29 mouse cellular contexts compared by ENCODE assay signal in the genomic region with DNA sequence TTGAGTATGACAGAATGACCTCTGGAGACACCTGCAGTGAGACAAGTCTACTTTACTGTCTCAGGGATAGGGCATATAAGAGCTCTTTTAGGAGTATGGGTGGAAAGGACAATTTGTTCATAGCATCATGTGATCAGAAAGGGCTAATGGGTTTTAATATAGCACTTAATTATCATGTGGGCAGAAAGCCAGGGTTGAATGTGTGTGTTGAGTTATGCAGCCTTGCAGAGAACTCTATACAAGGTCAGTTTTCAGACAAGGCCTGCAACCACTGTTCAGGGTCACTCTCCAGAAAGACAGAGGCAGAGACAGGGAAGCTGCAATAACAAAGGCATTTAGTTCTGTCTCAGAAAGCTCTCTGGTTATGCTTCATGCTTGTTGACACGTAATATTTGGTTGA.
DNase-seq lines count a peak whose midpoint lies in the region; ATAC-seq and TF ChIP-seq lines count a peak whose summit lies in the region.
"Had no signal": no experiment of that assay in that cellular context is flagged by ENCODE, and none has a peak within 500 bp of the region (broad histone marks: within the 10 kb centered on the region; RNA-seq: fewer than 3 reads in every experiment).

No protein-coding gene starts in this region.

- TF ChIP-seq CTCF in heart, postnatal 0 days (IDR thresholded peaks at IDR 0.05; ENCODE audit: low read depth), result no peak
- no peak for TF ChIP-seq CTCF in thymus, adult 2 months (IDR thresholded peaks at IDR 0.05; ENCODE audit: borderline replicate concordance, control insufficient read depth, extremely low read depth, insufficient read depth, low read length, poor library complexity)

- H3K4me1 ChIP-seq in heart, postnatal 0 days (ENCODE audit: control insufficient read depth, insufficient read depth), result no peaks in the 10 kb centered on the region
- no peaks in the 10 kb centered on the region for H3K4me1 ChIP-seq in thymus, adult 2 months (replicated peaks; ENCODE audit: control insufficient read depth, insufficient read depth, low read length)
- H3K4me1 ChIP-seq: embryonic facial prominence, embryonic 10.5 days; embryonic facial prominence, embryonic 13.5 days; forebrain, embryonic 12.5 days; forebrain, embryonic 15.5 days; heart, embryonic 10.5 days; heart, embryonic 13.5 days; hindbrain, embryonic 10.5 days; hindbrain, embryonic 13.5 days; intestine, embryonic 15.5 days had no signal

- ATAC-seq in heart, postnatal 0 days (ENCODE audit: insufficient read depth, low read depth), result 0 out of 2 replicates have a peak, but pooled peaks have one; percentile 24
- ATAC-seq: activated CD4-positive, CD25-positive, alpha-beta regulatory T cell, adult 4 months; forebrain, embryonic 15.5 days; hindbrain, embryonic 16.5 days; intestine, embryonic 15.5 days had no signal

- TF ChIP-seq POLR2A in thymus, adult 2 months (IDR thresholded peaks at IDR 0.05; ENCODE audit: control insufficient read depth, extremely low read depth, insufficient read depth, low read length, poor library complexity), result no peak

- H3K4me3 ChIP-seq in heart, postnatal 0 days (ENCODE audit: low read depth, low read length), result no peak overlapping the region
- no peak overlapping the region for H3K4me3 ChIP-seq in thymus, adult 2 months (ENCODE audit: control insufficient read depth, insufficient read depth, low read length)
- H3K4me3 ChIP-seq: embryonic facial prominence, embryonic 10.5 days; embryonic facial prominence, embryonic 13.5 days; erythroblast, embryonic 14.5 days; forebrain, embryonic 12.5 days; forebrain, embryonic 15.5 days; heart, adult 2 months; heart, embryonic 10.5 days; heart, embryonic 13.5 days; hindbrain, embryonic 10.5 days; hindbrain, embryonic 13.5 days; intestine, embryonic 15.5 days had no signal

- WGBS in heart, postnatal 0 days, result 66% methylated on average over 1 of the region's 1 CpGs
- WGBS in thymus, adult 2 months, result 90% methylated on average over 1 of the region's 1 CpGs

- peak; percentile 7 to 73 for DNase-seq in adrenal gland, adult (ENCODE audit: inconsistent age in 2 of 2, low spot score in 1 of 2)
- DNase-seq in adrenal gland, postnatal 25 days, result no peak
- no peak for DNase-seq in heart, postnatal 0 days (ENCODE audit: low spot score)
- no peak for DNase-seq in heart, postnatal 14 days
- DNase-seq in ovary, adult 18-20 months (ENCODE audit: low spot score), result peak; percentile 9
- DNase-seq in ovary, postnatal 36 days (ENCODE audit: low spot score), result no peak
- peak; percentile 5 to 7 for DNase-seq in adrenal gland, postnatal 36 days
- no peak for DNase-seq in thymus, adult 2 months
- DNase-seq: cerebellum, adult 11-12 months; cerebellum, adult 8-10 months; cerebellum, postnatal 10 days; cerebellum, postnatal 36 days; embryo, embryonic 11 days; gastrocnemius, postnatal 10 days; gastrocnemius, postnatal 36 days; heart, adult 2 months; heart, postnatal 36 days had no signal

- H3K27me3 ChIP-seq in heart, postnatal 0 days (ENCODE audit: control insufficient read depth, insufficient read depth, low read length), result no peaks in the 10 kb centered on the region
- H3K27me3 ChIP-seq in thymus, adult 2 months (ENCODE audit: control insufficient read depth, insufficient read depth, low read length), result no peaks in the 10 kb centered on the region
- H3K27me3 ChIP-seq: embryonic facial prominence, embryonic 13.5 days; forebrain, embryonic 12.5 days; forebrain, embryonic 15.5 days; heart, embryonic 13.5 days; hindbrain, embryonic 13.5 days; intestine, embryonic 15.5 days had no signal

- H3K36me3 ChIP-seq in heart, postnatal 0 days (replicated peaks; ENCODE audit: control insufficient read depth, insufficient read depth, low read length), result no peaks in the 10 kb centered on the region
- H3K36me3 ChIP-seq in thymus, adult 2 months (ENCODE audit: control insufficient read depth, insufficient read depth, low read length), result no peaks in the 10 kb centered on the region
- H3K36me3 ChIP-seq: embryonic facial prominence, embryonic 10.5 days; embryonic facial prominence, embryonic 13.5 days; forebrain, embryonic 12.5 days; forebrain, embryonic 15.5 days; heart, embryonic 10.5 days; heart, embryonic 13.5 days; hindbrain, embryonic 10.5 days; hindbrain, embryonic 13.5 days; intestine, embryonic 15.5 days had no signal

- H3K4me2 ChIP-seq in heart, postnatal 0 days (ENCODE audit: low read depth, low read length), result no peak overlapping the region
- H3K4me2 ChIP-seq: embryonic facial prominence, embryonic 13.5 days; forebrain, embryonic 12.5 days; forebrain, embryonic 15.5 days; heart, embryonic 13.5 days; hindbrain, embryonic 13.5 days; intestine, embryonic 15.5 days had no signal

- H3K27ac ChIP-seq in heart, postnatal 0 days (ENCODE audit: low read depth), result no peak overlapping the region
- H3K27ac ChIP-seq in thymus, adult 2 months (ENCODE audit: control insufficient read depth, insufficient read depth, low read length), result no peak overlapping the region
- H3K27ac ChIP-seq: embryonic facial prominence, embryonic 10.5 days; embryonic facial prominence, embryonic 13.5 days; forebrain, embryonic 12.5 days; forebrain, embryonic 15.5 days; heart, adult 2 months; heart, embryonic 10.5 days; heart, embryonic 13.5 days; hindbrain, embryonic 10.5 days; hindbrain, embryonic 13.5 days; intestine, embryonic 15.5 days had no signal

- no peak overlapping the region for H3K9ac ChIP-seq in heart, postnatal 0 days (replicated peaks; ENCODE audit: low read depth, low read length)
- H3K9ac ChIP-seq: embryonic facial prominence, embryonic 13.5 days; forebrain, embryonic 12.5 days; forebrain, embryonic 15.5 days; heart, embryonic 13.5 days; hindbrain, embryonic 13.5 days; intestine, embryonic 15.5 days had no signal

- TF ChIP-seq EP300 in heart, postnatal 0 days (IDR thresholded peaks at IDR 0.05; ENCODE audit: low read depth), result no peak

- no peaks in the 10 kb centered on the region for H3K9me3 ChIP-seq in heart, postnatal 0 days (replicated peaks; ENCODE audit: control insufficient read depth, low read length)
- H3K9me3 ChIP-seq: embryonic facial prominence, embryonic 10.5 days; embryonic facial prominence, embryonic 13.5 days; forebrain, embryonic 12.5 days; forebrain, embryonic 15.5 days; heart, embryonic 10.5 days; heart, embryonic 13.5 days; hindbrain, embryonic 10.5 days; hindbrain, embryonic 13.5 days; intestine, embryonic 15.5 days had no signal

- intact Hi-C loops in heart, postnatal 14 days (cut with DNase I), result no loop called here

Comparison
In these comparisons a context has a peak if more than half of its experiments do, and no peak if none do; other contexts are left out.
1. DNase-seq: peak in adrenal gland, adult (2 of 2), ovary, adult 18-20 months (single experiment) and adrenal gland, postnatal 36 days (2 of 2); none in adrenal gland, postnatal 25 days (single experiment), heart, postnatal 0 days (single experiment), heart, postnatal 14 days (0 of 2), ovary, postnatal 36 days (single experiment) and thymus, adult 2 months (single experiment).